Mouse (Mus musculus) c-Kit-positive CD71-negative TER-119-negative erythroid progenitor cells, embryonic 14.5 days (primary cell): ENCODE measurements around the gene Tnk2.
"Not testable (repeated sequence)": the region's sequence is repeated elsewhere in the genome, so short reads cannot be mapped to it uniquely, and the experiment has no call there.

Source experiments
- DNase-seq: peaks from one replicate; pipeline ENCODE4 v3.0.0-alpha.2; 2013; ENCODE audit warnings: low read depth

Gene Tnk2

GRCm38 (mm10) chr16:32636331-32636730 is 7.3 kb upstream of the Tnk2 start:
- no peak for DNase-seq

- DNase-seq: no peak
Measured at GRCm38 (mm10) chr16:32636871-32637521, 6.7 kb upstream of the Tnk2 start.

GRCm38 (mm10) chr16:32638476-32638875 is 5.2 kb upstream of the Tnk2 start:
- peak; percentile 89 for DNase-seq

- DNase-seq: no peak
Measured at GRCm38 (mm10) chr16:32640096-32640495, 3.6 kb upstream of the Tnk2 start.

GRCm38 (mm10) chr16:32640683-32641082 is 3.0 kb upstream of the Tnk2 start:
- DNase-seq: not testable (repeated sequence)

- no peak for DNase-seq
Measured at GRCm38 (mm10) chr16:32641440-32642219, 2.0 kb upstream of the Tnk2 start.

GRCm38 (mm10) chr16:32642280-32642679 is 1.4 kb upstream of the Tnk2 start:
- DNase-seq: no peak

- no peak for DNase-seq
Measured at GRCm38 (mm10) chr16:32644069-32644800, 561 bp downstream of the Tnk2 start.

GRCm38 (mm10) chr16:32644801-32645170 is 1.1 kb downstream of the Tnk2 start:
- no peak for DNase-seq

GRCm38 (mm10) chr16:32645361-32645914 is 1.8 kb downstream of the Tnk2 start:
- no peak for DNase-seq

GRCm38 (mm10) chr16:32646014-32646413 is 2.3 kb downstream of the Tnk2 start:
- DNase-seq: no peak

- DNase-seq: no peak
Measured at GRCm38 (mm10) chr16:32647712-32648111, 4.0 kb downstream of the Tnk2 start.

GRCm38 (mm10) chr16:32650461-32650860 is 6.8 kb downstream of the Tnk2 start:
- no peak for DNase-seq

GRCm38 (mm10) chr16:32650974-32651618 is 7.4 kb downstream of the Tnk2 start:
- peak; percentile 37 for DNase-seq

- no peak for DNase-seq
Measured at GRCm38 (mm10) chr16:32654071-32654733, 10.5 kb downstream of the Tnk2 start.

GRCm38 (mm10) chr16:32655534-32655933 is 11.9 kb downstream of the Tnk2 start:
- DNase-seq: no peak

- no peak for DNase-seq
Measured at GRCm38 (mm10) chr16:32656321-32656720, 12.6 kb downstream of the Tnk2 start.

GRCm38 (mm10) chr16:32656794-32657193 is 13.1 kb downstream of the Tnk2 start:
- DNase-seq: no peak

GRCm38 (mm10) chr16:32657498-32658250 is 14.0 kb downstream of the Tnk2 start:
- DNase-seq: no peak

GRCm38 (mm10) chr16:32658743-32659171 is 15.1 kb downstream of the Tnk2 start:
- no peak for DNase-seq

- no peak for DNase-seq
Measured at GRCm38 (mm10) chr16:32659385-32659784, 15.7 kb downstream of the Tnk2 start.
